Mouse (Mus musculus): ENCODE data around the gene Smim4. TPM values are rescaled to one million over a fixed set of nuclear protein-coding genes. Genes with fewer than 3 reads are reported as not detected.

Gene Smim4
- polyA plus RNA-seq, 1 experiment from 2014 or later = 70.0 TPM

GRCm38 (mm10) chr14:31137281-31137595 lies 8.5 kb upstream of the Smim4 start:
- peaks cover 23% of the 10 kb centered on the region for H3K4me1 ChIP-seq (ENCODE audit: control insufficient read depth, insufficient read depth, low read length)
- H3K9me3 ChIP-seq (replicated peaks; ENCODE audit: control insufficient read depth, low read length) = no peaks in the 10 kb centered on the region
- no peak overlapping the region for H3K4me2 ChIP-seq
- H3K4me3 ChIP-seq (ENCODE audit: low read depth, low read length) = no peak overlapping the region
- peak overlapping the region; percentile 3; the same call in 1 of the 2 replicates for H3K27ac ChIP-seq (ENCODE audit: low read depth, low read length)
- WGBS (ENCODE audit: insufficient replicate concordance) = 79% methylated on average over 10 of the region's 10 CpGs
- ATAC-seq (replicated peaks; ENCODE audit: insufficient number of reproducible peaks, low FRiP score, low TSS enrichment) = no peak
- H3K27me3 ChIP-seq (ENCODE audit: control insufficient read depth, insufficient read depth, low read length) = no peaks in the 10 kb centered on the region
- no peak overlapping the region for H3K9ac ChIP-seq (ENCODE audit: low read depth, low read length)
- H3K36me3 ChIP-seq (ENCODE audit: control insufficient read depth, insufficient read depth, low read length) = peaks cover 50% of the 10 kb centered on the region

GRCm38 (mm10) chr14:31136411-31137280 lies 7.9 kb upstream of the Smim4 start:
- peaks cover 28% of the 10 kb centered on the region for H3K4me1 ChIP-seq (ENCODE audit: control insufficient read depth, insufficient read depth, low read length)
- H3K9ac ChIP-seq (ENCODE audit: low read depth, low read length) = no peak overlapping the region
- no peak overlapping the region for H3K4me2 ChIP-seq
- H3K27ac ChIP-seq (ENCODE audit: low read depth, low read length) = peak overlapping the region; percentile 3; the same call in 1 of the 2 replicates
- H3K4me3 ChIP-seq (ENCODE audit: low read depth, low read length) = no peak overlapping the region
- no peak for ATAC-seq (replicated peaks; ENCODE audit: insufficient number of reproducible peaks, low FRiP score, low TSS enrichment)
- no peaks in the 10 kb centered on the region for H3K9me3 ChIP-seq (replicated peaks; ENCODE audit: control insufficient read depth, low read length)
- no peaks in the 10 kb centered on the region for H3K27me3 ChIP-seq (ENCODE audit: control insufficient read depth, insufficient read depth, low read length)
- H3K36me3 ChIP-seq (ENCODE audit: control insufficient read depth, insufficient read depth, low read length) = peaks cover 46% of the 10 kb centered on the region
- WGBS (ENCODE audit: insufficient replicate concordance) = 86% methylated on average over 26 of the region's 26 CpGs

DNA sequence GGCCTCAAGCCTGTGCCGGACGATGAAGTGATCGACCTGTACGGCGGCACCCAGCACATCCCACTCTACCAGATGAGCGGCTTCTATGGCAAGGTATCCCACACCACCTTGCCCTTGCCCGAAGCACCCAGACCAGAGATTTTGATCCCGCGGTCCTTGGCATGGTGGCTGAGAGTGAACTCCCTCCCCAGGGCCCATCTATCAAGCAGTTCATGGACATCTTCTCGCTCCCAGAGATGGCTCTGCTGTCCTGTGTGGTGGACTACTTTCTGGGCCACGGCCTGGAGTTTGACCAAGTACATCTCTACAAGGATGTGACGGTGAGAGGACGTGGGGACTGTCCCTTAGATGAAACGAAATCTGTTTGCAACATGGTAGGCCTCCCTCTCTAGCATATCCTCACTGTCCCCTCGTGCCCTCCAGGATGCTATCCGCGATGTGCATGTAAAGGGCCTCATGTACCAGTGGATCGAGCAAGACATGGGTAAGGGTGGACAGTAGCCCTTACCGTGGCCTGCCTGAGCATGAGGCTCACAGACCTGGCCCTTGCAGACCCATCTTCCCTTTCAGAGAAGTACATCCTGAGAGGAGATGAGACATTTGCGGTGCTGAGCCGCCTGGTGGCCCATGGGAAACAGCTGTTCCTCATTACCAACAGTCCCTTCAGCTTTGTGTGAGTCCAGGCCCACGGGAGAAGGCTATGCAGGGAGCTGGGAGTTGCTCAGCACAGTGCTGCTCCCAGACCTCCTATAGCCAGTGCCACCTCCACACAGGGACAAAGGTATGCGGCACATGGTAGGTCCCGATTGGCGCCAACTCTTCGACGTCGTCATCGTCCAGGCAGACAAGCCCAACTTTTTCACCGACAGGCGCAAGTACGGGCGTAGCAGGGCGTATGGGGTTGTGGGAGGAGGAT lies 7.0 kb upstream of the Smim4 start:
- Histone ChIP-seq H3K27me3 (ENCODE audit: control insufficient read depth, insufficient read depth, low read length) (no peaks in the 10 kb centered on the region), H3K9me3 (replicated peaks; ENCODE audit: control insufficient read depth, low read length) (no peaks in the 10 kb centered on the region), H3K27ac (ENCODE audit: low read depth, low read length) (no peak overlapping the region), H3K4me3 (ENCODE audit: low read depth, low read length) (no peak overlapping the region), H3K4me1 (ENCODE audit: control insufficient read depth, insufficient read depth, low read length) (peaks cover 28% of the 10 kb centered on the region), H3K36me3 (ENCODE audit: control insufficient read depth, insufficient read depth, low read length) (peaks cover 37% of the 10 kb centered on the region), H3K4me2 (no peak overlapping the region), H3K9ac (ENCODE audit: low read depth, low read length) (no peak overlapping the region)
- no peak for ATAC-seq (replicated peaks; ENCODE audit: insufficient number of reproducible peaks, low FRiP score, low TSS enrichment)
- 92% methylated on average over 34 of the region's 34 CpGs for WGBS (ENCODE audit: insufficient replicate concordance)

GRCm38 (mm10) chr14:31134015-31135000 lies 5.6 kb upstream of the Smim4 start:
- H3K27me3 ChIP-seq (ENCODE audit: control insufficient read depth, insufficient read depth, low read length) = no peaks in the 10 kb centered on the region
- H3K9ac ChIP-seq (ENCODE audit: low read depth, low read length) = no peak overlapping the region
- H3K36me3 ChIP-seq (ENCODE audit: control insufficient read depth, insufficient read depth, low read length) = peaks cover 30% of the 10 kb centered on the region
- no peak overlapping the region for H3K27ac ChIP-seq (ENCODE audit: low read depth, low read length)
- no peak overlapping the region for H3K4me3 ChIP-seq (ENCODE audit: low read depth, low read length)
- H3K9me3 ChIP-seq (replicated peaks; ENCODE audit: control insufficient read depth, low read length) = no peaks in the 10 kb centered on the region
- ATAC-seq (replicated peaks; ENCODE audit: insufficient number of reproducible peaks, low FRiP score, low TSS enrichment) = no peak
- no peak overlapping the region for H3K4me2 ChIP-seq
- H3K4me1 ChIP-seq (ENCODE audit: control insufficient read depth, insufficient read depth, low read length) = peaks cover 36% of the 10 kb centered on the region
- WGBS (ENCODE audit: insufficient replicate concordance) = 88% methylated on average over 25 of the region's 25 CpGs

DNA sequence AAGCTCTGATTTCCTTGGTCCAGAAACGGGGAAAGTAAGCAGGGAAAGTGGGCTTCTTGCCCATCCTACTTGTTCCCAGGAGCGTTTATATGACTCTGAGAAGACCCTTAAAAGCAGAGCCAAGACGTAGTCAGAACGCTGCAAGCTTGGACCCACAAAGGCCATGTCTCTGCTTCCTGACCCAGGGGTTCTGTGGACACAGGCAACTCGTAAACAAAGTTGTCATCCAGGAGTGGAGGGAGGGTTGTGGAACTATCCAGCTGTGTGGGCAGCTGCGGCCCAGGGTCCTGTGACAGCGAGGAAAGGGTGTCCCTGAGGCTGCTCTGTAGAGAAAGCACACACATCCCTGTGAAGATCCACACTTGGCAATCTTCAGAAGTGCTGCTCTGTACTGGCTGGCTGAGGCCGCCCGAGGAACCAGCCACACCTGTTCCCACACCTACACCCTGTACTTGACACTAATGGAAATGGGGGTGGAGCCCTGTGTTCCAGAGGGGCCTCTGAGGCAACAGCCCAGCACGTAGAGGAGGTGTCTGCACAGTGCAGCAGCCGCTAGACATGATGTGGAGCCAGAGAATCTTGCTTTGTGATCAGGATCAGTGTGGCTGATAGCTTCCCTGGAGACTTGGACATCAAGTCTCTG lies 4.4 kb upstream of the Smim4 start:
- WGBS (ENCODE audit: insufficient replicate concordance) = 63% methylated on average over 11 of the region's 11 CpGs

GRCm38 (mm10) chr14:31132491-31132975 lies 3.8 kb upstream of the Smim4 start:
- no peak for ATAC-seq (replicated peaks; ENCODE audit: insufficient number of reproducible peaks, low FRiP score, low TSS enrichment)
- WGBS (ENCODE audit: insufficient replicate concordance) = 83% methylated on average over 7 of the region's 7 CpGs
- H3K27ac ChIP-seq (ENCODE audit: low read depth, low read length) = no peak overlapping the region
- H3K27me3 ChIP-seq (ENCODE audit: control insufficient read depth, insufficient read depth, low read length) = no peaks in the 10 kb centered on the region
- peak overlapping the region; percentile 87 for H3K4me3 ChIP-seq (ENCODE audit: low read depth, low read length)
- peak overlapping the region; percentile 81 for H3K4me2 ChIP-seq
- peaks cover 31% of the 10 kb centered on the region for H3K4me1 ChIP-seq (ENCODE audit: control insufficient read depth, insufficient read depth, low read length)
- H3K9me3 ChIP-seq (replicated peaks; ENCODE audit: control insufficient read depth, low read length) = no peaks in the 10 kb centered on the region
- peak overlapping the region; percentile 85; the same call in 1 of the 2 replicates for H3K9ac ChIP-seq (ENCODE audit: low read depth, low read length)
- H3K36me3 ChIP-seq (ENCODE audit: control insufficient read depth, insufficient read depth, low read length) = peaks cover 22% of the 10 kb centered on the region

More for the DNA sequence above, 4.4 kb upstream of the Smim4 start:
- no peak for ATAC-seq (replicated peaks; ENCODE audit: insufficient number of reproducible peaks, low FRiP score, low TSS enrichment)
- no peaks in the 10 kb centered on the region for H3K27me3 ChIP-seq (ENCODE audit: control insufficient read depth, insufficient read depth, low read length)
- H3K36me3 ChIP-seq (ENCODE audit: control insufficient read depth, insufficient read depth, low read length) = peaks cover 22% of the 10 kb centered on the region
- H3K27ac ChIP-seq (ENCODE audit: low read depth, low read length) = no peak overlapping the region
- H3K4me2 ChIP-seq = peak overlapping the region; percentile 81
- H3K9me3 ChIP-seq (replicated peaks; ENCODE audit: control insufficient read depth, low read length) = no peaks in the 10 kb centered on the region
- peaks cover 33% of the 10 kb centered on the region for H3K4me1 ChIP-seq (ENCODE audit: control insufficient read depth, insufficient read depth, low read length)
- H3K9ac ChIP-seq (ENCODE audit: low read depth, low read length) = no peak overlapping the region
- H3K4me3 ChIP-seq (ENCODE audit: low read depth, low read length) = no peak overlapping the region

GRCm38 (mm10) chr14:31132031-31132430 lies 3.3 kb upstream of the Smim4 start:
- 0 out of 2 replicates have a peak overlapping the region, but pooled peaks have one; percentile 93 for H3K27ac ChIP-seq (ENCODE audit: low read depth, low read length)
- ATAC-seq (replicated peaks; ENCODE audit: insufficient number of reproducible peaks, low FRiP score, low TSS enrichment) = no peak
- WGBS (ENCODE audit: insufficient replicate concordance) = 3% methylated on average over 6 of the region's 6 CpGs

More at GRCm38 (mm10) chr14:31132031-31132430, 3.3 kb upstream of the Smim4 start:
- peak overlapping the region; percentile 81 for H3K4me2 ChIP-seq
- H3K9me3 ChIP-seq (replicated peaks; ENCODE audit: control insufficient read depth, low read length) = no peaks in the 10 kb centered on the region
- H3K4me3 ChIP-seq (ENCODE audit: low read depth, low read length) = peak overlapping the region; percentile 87
- no peaks in the 10 kb centered on the region for H3K27me3 ChIP-seq (ENCODE audit: control insufficient read depth, insufficient read depth, low read length)
- H3K36me3 ChIP-seq (ENCODE audit: control insufficient read depth, insufficient read depth, low read length) = peaks cover 19% of the 10 kb centered on the region
- H3K9ac ChIP-seq (ENCODE audit: low read depth, low read length) = peak overlapping the region; percentile 85
- H3K4me1 ChIP-seq (ENCODE audit: control insufficient read depth, insufficient read depth, low read length) = peaks cover 32% of the 10 kb centered on the region
